Mouse (Mus musculus) MEL (cell line): ENCODE results near the gene Nop14. TPM values are rescaled to one million over a fixed set of nuclear protein-coding genes. Genes with fewer than 3 reads are reported as not detected.

Experiments
- DNase-seq: peaks from one replicate; pipeline ENCODE4 v3.0.0; 2011; ENCODE audit warnings: low read depth, low spot score
- H3K27ac ChIP-seq: 2 replicates; pipeline ENCODE4 v1.5.1; 2012; ENCODE audit warnings: low read depth, mild to moderate bottlenecking, control low read depth, low read length, moderate library complexity; ENCODE audit not compliant: control insufficient read depth
- H3K27me3 ChIP-seq, 2 experiments: fragments of 150-350 bp in 1 of 2; sonication (generic) in 1 of 2; 2 replicates each; pipeline ENCODE4 v1.6.1; 2012; ENCODE audit warnings: low read length in 2 of 2, mild to moderate bottlenecking in 2 of 2, improper control_type of control experiment in 1 of 2, moderate library complexity in 1 of 2; ENCODE audit not compliant: insufficient read depth in 2 of 2, control insufficient read depth in 1 of 2
- H3K36me3 ChIP-seq, 2 experiments: 2 replicates each; pipeline ENCODE4 v1.6.1; 2012 to 2014; ENCODE audit warnings: low read length in 2 of 2, improper control_type of control experiment in 1 of 2, inconsistent platforms in 1 of 2, mild to moderate bottlenecking in 1 of 2; ENCODE audit not compliant: insufficient read depth in 2 of 2, control insufficient read depth in 1 of 2
- H3K4me1 ChIP-seq, 2 experiments: fragments of 150-350 bp in 1 of 2; sonication (generic) in 1 of 2; 2 replicates each; pipeline ENCODE4 v1.6.1; 2012; ENCODE audit warnings: low read length in 2 of 2, improper control_type of control experiment in 1 of 2, mild to moderate bottlenecking in 1 of 2; ENCODE audit not compliant: insufficient read depth in 2 of 2, control insufficient read depth in 1 of 2
- H3K4me3 ChIP-seq, 2 experiments: fragments of 150-350 bp in 1 of 2; sonication (generic) in 1 of 2; 2 replicates each; pipeline ENCODE4 v1.5.1; 2012; ENCODE audit warnings: low read depth in 2 of 2, low read length in 2 of 2, mild to moderate bottlenecking in 2 of 2, moderate library complexity in 2 of 2, control low read depth in 1 of 2, improper control_type of control experiment in 1 of 2; ENCODE audit not compliant: control insufficient read depth in 1 of 2, insufficient read depth in 1 of 2
- H3K79me2 ChIP-seq: 2 replicates; pipeline ENCODE4 v1.6.1; 2012; ENCODE audit warnings: mild to moderate bottlenecking, low read length, moderate library complexity; ENCODE audit not compliant: control insufficient read depth, poor library complexity, insufficient read depth
- H3K9ac ChIP-seq: 2 replicates; pipeline ENCODE4 v1.6.1; 2012; ENCODE audit warnings: low read depth, mild to moderate bottlenecking, control low read depth, low read length, moderate library complexity; ENCODE audit not compliant: control insufficient read depth, poor library complexity, severe bottlenecking
- H3K9me3 ChIP-seq: fragments of 150-350 bp; sonication (generic); replicated peaks from 2 replicates; pipeline ENCODE4 v1.6.1; 2012; ENCODE audit warnings: mild to moderate bottlenecking, low read length, improper control_type of control experiment, moderate library complexity; ENCODE audit not compliant: insufficient read depth
- BHLHE40 ChIP-seq: IDR thresholded peaks from 2 replicates; pipeline ENCODE4 v1.6.1; 2012; ENCODE audit warnings: low read depth, mild to moderate bottlenecking, inconsistent platforms, low read length, improper control_type of control experiment, borderline replicate concordance
- CHD2 ChIP-seq: IDR thresholded peaks from 2 replicates; pipeline ENCODE4 v1.6.1; 2011; ENCODE audit warnings: low read length, improper control_type of control experiment
- CTCF ChIP-seq, 3 experiments: IDR thresholded peaks in 2 of 3; conservative IDR thresholded peaks in 1 of 3; 2 replicates each; pipeline ENCODE4 v1.5.1; 2011 to 2012; ENCODE audit warnings: low read length in 3 of 3, low read depth in 2 of 3, mild to moderate bottlenecking in 2 of 3, improper control_type of control experiment in 1 of 3, inconsistent platforms in 1 of 3, mixed read lengths in 1 of 3, moderate library complexity in 1 of 3; ENCODE audit not compliant: control insufficient read depth in 1 of 3, insufficient read depth in 1 of 3, poor library complexity in 1 of 3, severe bottlenecking in 1 of 3
- ELF1 ChIP-seq: IDR thresholded peaks from 2 replicates; pipeline ENCODE4 v1.6.1; 2014; ENCODE audit warnings: low read depth, mild to moderate bottlenecking, inconsistent platforms, low read length, improper control_type of control experiment, moderate library complexity
- EP300 ChIP-seq, 2 experiments: IDR thresholded peaks; 2 replicates each; pipeline ENCODE4 v1.6.1; 2011; ENCODE audit warnings: improper control_type of control experiment in 2 of 2, low read length in 2 of 2, low read depth in 1 of 2, mild to moderate bottlenecking in 1 of 2
- ETS1 ChIP-seq: IDR thresholded peaks from 2 replicates; pipeline ENCODE4 v1.6.1; 2012; ENCODE audit warnings: low read depth, mild to moderate bottlenecking, inconsistent platforms, low read length, improper control_type of control experiment, moderate library complexity
- HCFC1 ChIP-seq: IDR thresholded peaks from 2 replicates; pipeline ENCODE4 v1.6.1; 2012; ENCODE audit warnings: low read depth, mild to moderate bottlenecking, inconsistent platforms, low read length, improper control_type of control experiment, moderate library complexity
- JUND ChIP-seq: IDR thresholded peaks from 2 replicates; pipeline ENCODE4 v1.6.1; 2011; ENCODE audit warnings: low read depth, mild to moderate bottlenecking, improper control_type of control experiment, low read length
- MAFK ChIP-seq: IDR thresholded peaks from 2 replicates; pipeline ENCODE4 v1.6.1; 2011; ENCODE audit warnings: low read depth, mild to moderate bottlenecking, low read length, improper control_type of control experiment, borderline replicate concordance
- MAX ChIP-seq: IDR thresholded peaks from 2 replicates; pipeline ENCODE4 v1.6.1; 2011; ENCODE audit warnings: low read length, improper control_type of control experiment
- MAZ ChIP-seq: IDR thresholded peaks from 2 replicates; pipeline ENCODE4 v1.6.1; 2012; ENCODE audit warnings: low read depth, mild to moderate bottlenecking, inconsistent platforms, low read length, improper control_type of control experiment
- MYC ChIP-seq: IDR thresholded peaks from 2 replicates; pipeline ENCODE4 v1.6.1; 2011; ENCODE audit warnings: low read depth, mild to moderate bottlenecking, low read length, improper control_type of control experiment, moderate library complexity
- RAD21 ChIP-seq: IDR thresholded peaks from 2 replicates; pipeline ENCODE4 v1.6.1; 2011; ENCODE audit warnings: mild to moderate bottlenecking, low read depth, low read length, improper control_type of control experiment
- RCOR1 ChIP-seq: IDR thresholded peaks from 2 replicates; pipeline ENCODE4 v1.6.1; 2012; ENCODE audit warnings: low read depth, mild to moderate bottlenecking, inconsistent platforms, low read length, improper control_type of control experiment
- TAL1 ChIP-seq: IDR thresholded peaks from 2 replicates; pipeline ENCODE4 v1.6.1; 2012; ENCODE audit warnings: mild to moderate bottlenecking, inconsistent platforms, low read length, moderate library complexity, mixed read lengths
- TCF12 ChIP-seq: IDR thresholded peaks from 2 replicates; pipeline ENCODE4 v1.6.1; 2014; ENCODE audit warnings: low read depth, mild to moderate bottlenecking, inconsistent platforms, low read length, improper control_type of control experiment, moderate library complexity
- USF1 ChIP-seq: IDR thresholded peaks from 2 replicates; pipeline ENCODE4 v1.6.1; 2014; ENCODE audit warnings: low read depth, mild to moderate bottlenecking, inconsistent platforms, low read length, improper control_type of control experiment, moderate library complexity
- ZC3H11A ChIP-seq: IDR thresholded peaks from 2 replicates; pipeline ENCODE4 v1.6.1; 2012; ENCODE audit warnings: low read depth, mild to moderate bottlenecking, inconsistent platforms, low read length, improper control_type of control experiment
- ZMIZ1 ChIP-seq: IDR thresholded peaks from 2 replicates; pipeline ENCODE4 v1.6.1; 2012; ENCODE audit warnings: low read depth, mild to moderate bottlenecking, inconsistent platforms, low read length, improper control_type of control experiment, moderate library complexity
- ZNF384 ChIP-seq: IDR thresholded peaks from 2 replicates; pipeline ENCODE4 v1.6.1; 2012; ENCODE audit warnings: low read depth, mild to moderate bottlenecking, inconsistent platforms, low read length, improper control_type of control experiment
- polyA plus RNA-seq, 2 experiments: library from polyadenylated mRNA; stranded (reverse) in 1 of 2; unstranded in 1 of 2; fragments of >175 nt in 1 of 2; fragments of >200 nt in 1 of 2; gene quantifications; 2 replicates each; pipeline versions ENCODE4 v1.2.1 to v1.2.4; 2012; ENCODE audit warnings: low replicate concordance in 2 of 2, low read depth in 1 of 2; ENCODE audit not compliant: insufficient read length in 2 of 2, insufficient read depth in 1 of 2, missing spikeins in 1 of 2
- total RNA-seq: library from RNA; depleted of rRNA; stranded (reverse); fragments of 300-350 nt; gene quantifications from 2 replicates; pipeline ENCODE4 v1.2.3, GENCODE M21; 2012

Nop14 gene
- total and polyA plus RNA-seq, 3 experiments, result 101 to 132 TPM; not detected in 1

- TF ChIP-seq BHLHE40 (no peak), ZMIZ1 (no peak), HCFC1 (no peak), ETS1 (no peak), ZC3H11A (no peak), ELF1 (no peak), MAZ (no peak), MAFK (peak; percentile 45; the same call in 1 of the 2 replicates), TCF12 (no peak)
- DNase-seq, result no peak
- Histone ChIP-seq H3K36me3 (peaks cover 0 to 14% of the 10 kb centered on the region in 2 experiments; a peak in 2 of 4 replicates), H3K9me3 (no peaks in the 10 kb centered on the region), H3K27me3 (no peaks in the 10 kb centered on the region), H3K4me3 (no peak overlapping the region), H3K79me2 (no peaks in the 10 kb centered on the region), H3K4me1 (no peaks in the 10 kb centered on the region), H3K9ac (no peak overlapping the region), H3K27ac (no peak overlapping the region)
Measured at GRCm38 (mm10) chr5:34609966-34610365, 50.0 kb downstream of the Nop14 start.

GRCm38 (mm10) chr5:34608226-34608625 lies 51.7 kb downstream of the Nop14 start:
- Histone ChIP-seq H3K27me3 (no peaks in the 10 kb centered on the region), H3K36me3 (peaks cover 0 to 12% of the 10 kb centered on the region in 2 experiments; a peak in 2 of 4 replicates)
- no peak for TF ChIP-seq HCFC1
- no peak for TF ChIP-seq RCOR1
- TF ChIP-seq MYC, result no peak
- no peak for TF ChIP-seq MAX
- no peak for TF ChIP-seq CHD2
- no peak for TF ChIP-seq USF1
- TF ChIP-seq RAD21, result no peak
- TF ChIP-seq EP300 (IDR thresholded peaks at IDR 0.05; ENCODE audit: low read depth in 1 of 2, low read length in 2 of 2), result no peak
- no peak for TF ChIP-seq TAL1
- no peak for TF ChIP-seq JUND
- TF ChIP-seq CTCF (IDR thresholded peaks at IDR 0.05 in 2 of 3, conservative IDR thresholded peaks at IDR 0.05 in 1 of 3; ENCODE audit: control insufficient read depth in 1 of 3, insufficient read depth in 1 of 3, low read depth in 2 of 3, low read length in 3 of 3, poor library complexity in 1 of 3, severe bottlenecking in 1 of 3), result no peak
- no peak for TF ChIP-seq ZNF384

More at GRCm38 (mm10) chr5:34608226-34608625, 51.7 kb downstream of the Nop14 start:
- H3K27ac ChIP-seq, result no peak overlapping the region
- no peak overlapping the region for H3K9ac ChIP-seq
- H3K4me1 ChIP-seq, result no peaks in the 10 kb centered on the region
- no peaks in the 10 kb centered on the region for H3K79me2 ChIP-seq
- no peak overlapping the region for H3K4me3 ChIP-seq
- no peaks in the 10 kb centered on the region for H3K9me3 ChIP-seq
- no peak for DNase-seq
